Mouse (Mus musculus) large intestine, adult 2 months (tissue): ENCODE data around the gene Igf2bp3. TPM values are rescaled to one million over a fixed set of nuclear protein-coding genes. Genes with fewer than 3 reads are reported as not detected.
"Not testable (repeated sequence)": the region's sequence is repeated elsewhere in the genome, so short reads cannot be mapped to it uniquely, and the experiment has no call there.

Experiments used
- DNase-seq: peaks from one replicate; pipeline ENCODE4 v3.0.0-alpha.2; 2012; ENCODE audit warnings: low read depth, low spot score
- WGBS: fragments of 180-500 bp; shearing (Covaris S2); methylation state at CpG from one replicate; pipeline ENCODE4 v1.1.7; 2018; 5-methylcytosine and 5-hydroxymethylcytosine counted together
- polyA plus RNA-seq: library from polyadenylated mRNA; depleted of rRNA; stranded (reverse); fragments of >200 nt; gene quantifications from 2 replicates; pipeline ENCODE4 v1.2.3, GENCODE M21; 2012; rRNA removed

Gene Igf2bp3
- 0.10 TPM in 2 replicates for polyA plus RNA-seq

- no peak for DNase-seq
- 1% methylated on average over 67 of the region's 68 CpGs for WGBS
Observed at GRCm38 (mm10) chr6:49214928-49215747, at the start of gene Igf2bp3. Igf2bp3 (minus strand) TSS chr6:49214957.

GRCm38 (mm10) chr6:49264446-49264845, 49.7 kb upstream of the Igf2bp3 start:
- 77% methylated on average over 7 of the region's 7 CpGs for WGBS
- DNase-seq, result not testable (repeated sequence)

- under 1% methylated on average over 39 of the region's 39 CpGs for WGBS
- DNase-seq, result peak; percentile 89
Observed at GRCm38 (mm10) chr6:49263847-49264243, 49.1 kb upstream of the Igf2bp3 start, which contains the start of gene Tra2a. Tra2a (minus strand) TSS chr6:49264033.

GRCm38 (mm10) chr6:49263081-49263846, 48.5 kb upstream of the Igf2bp3 start:
- WGBS, result under 1% methylated on average over 71 of the region's 71 CpGs
- no peak for DNase-seq

GRCm38 (mm10) chr6:49262421-49262820, 47.7 kb upstream of the Igf2bp3 start:
- WGBS, result 3% methylated on average over 9 of the region's 9 CpGs
- no peak for DNase-seq

- peak; percentile 54 for DNase-seq
Observed at GRCm38 (mm10) chr6:49259711-49260110, 45.0 kb upstream of the Igf2bp3 start.

GRCm38 (mm10) chr6:49257880-49258279, 43.1 kb upstream of the Igf2bp3 start:
- WGBS, result 62% methylated on average over 2 of the region's 2 CpGs
- no peak for DNase-seq

More at GRCm38 (mm10) chr6:49259711-49260110, 45.0 kb upstream of the Igf2bp3 start:
- WGBS, result 19% methylated on average over 5 of the region's 5 CpGs

GRCm38 (mm10) chr6:49252207-49252606, 37.5 kb upstream of the Igf2bp3 start:
- 92% methylated on average over 8 of the region's 8 CpGs for WGBS
- no peak for DNase-seq

- 96% methylated on average over 2 of the region's 2 CpGs for WGBS
- no peak for DNase-seq
Observed at GRCm38 (mm10) chr6:49251199-49251598, 36.4 kb upstream of the Igf2bp3 start.

GRCm38 (mm10) chr6:49247246-49247645, 32.5 kb upstream of the Igf2bp3 start:
- WGBS, result 46% methylated on average over 2 of the region's 2 CpGs
- DNase-seq, result no peak

- 89% methylated on average over 1 of the region's 1 CpGs for WGBS
- no peak for DNase-seq
Observed at GRCm38 (mm10) chr6:49242331-49242730, 27.6 kb upstream of the Igf2bp3 start.

- WGBS, result 96% methylated on average over 1 of the region's 1 CpGs
Observed at GRCm38 (mm10) chr6:49241562-49241961, 26.8 kb upstream of the Igf2bp3 start.

GRCm38 (mm10) chr6:49236331-49236730, 21.6 kb upstream of the Igf2bp3 start:
- WGBS, result 62% methylated on average over 9 of the region's 9 CpGs
- peak; percentile 98 for DNase-seq

More at GRCm38 (mm10) chr6:49241562-49241961, 26.8 kb upstream of the Igf2bp3 start:
- no peak for DNase-seq

GRCm38 (mm10) chr6:49233356-49233755, 18.6 kb upstream of the Igf2bp3 start:
- whole genome bisulfite sequencing, result 64% methylated on average over 4 of the region's 4 CpGs
- DNase-seq, result no peak

- DNase-seq, result no peak
- WGBS, result 8% methylated on average over 7 of the region's 7 CpGs
Observed at GRCm38 (mm10) chr6:49228126-49228679, 13.4 kb upstream of the Igf2bp3 start.

GRCm38 (mm10) chr6:49227184-49227735, 12.5 kb upstream of the Igf2bp3 start:
- no peak for DNase-seq

GRCm38 (mm10) chr6:49225728-49226123, 11.0 kb upstream of the Igf2bp3 start:
- DNase-seq, result no peak

More at GRCm38 (mm10) chr6:49227184-49227735, 12.5 kb upstream of the Igf2bp3 start:
- WGBS, result 9% methylated on average over 15 of the region's 15 CpGs

GRCm38 (mm10) chr6:49224923-49225727, 10.4 kb upstream of the Igf2bp3 start:
- no peak for DNase-seq
- WGBS, result 32% methylated on average over 11 of the region's 11 CpGs

More at GRCm38 (mm10) chr6:49225728-49226123, 11.0 kb upstream of the Igf2bp3 start:
- WGBS, result 31% methylated on average over 3 of the region's 3 CpGs

GRCm38 (mm10) chr6:49221906-49222305, 7.1 kb upstream of the Igf2bp3 start:
- WGBS, result 27% methylated on average over 7 of the region's 7 CpGs
- no peak for DNase-seq
